Mouse (Mus musculus) T-helper 1 cell (primary cell): Measurements from ENCODE around the gene Mmp23.

Source experiments
- in situ Hi-C: fragments of 300-600 bp; cut with MboI, MseI; formaldehyde crosslinking; loops from one replicate; pipeline ENCODE4 v1.15.1; 2025; ENCODE audit warnings: high pct_unique_total_duplicates

Mmp23 gene

DNA sequence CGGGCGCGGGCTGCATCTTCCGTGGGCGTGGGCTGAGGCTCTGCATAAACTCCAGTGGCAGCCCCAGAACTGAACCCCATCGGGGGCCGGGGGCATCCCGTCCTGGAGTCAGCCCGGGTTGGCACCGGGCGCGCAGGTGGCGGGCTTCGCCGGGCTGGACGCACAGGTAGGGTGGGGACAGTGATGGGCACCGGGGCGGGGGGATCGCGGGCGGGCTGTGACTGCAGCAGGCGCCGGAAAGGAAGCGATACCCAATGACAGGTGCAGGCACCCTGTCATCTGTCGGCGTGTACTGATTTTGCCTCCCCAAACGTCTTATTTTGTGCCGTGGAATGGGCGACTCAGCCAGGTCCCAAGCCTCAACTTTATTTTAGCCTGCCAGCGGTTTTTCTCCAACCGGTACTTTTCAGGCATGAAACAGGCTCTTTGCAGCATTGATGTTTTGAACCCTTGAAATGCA lies 51.2 kb downstream of the Mmp23 start:
- in situ Hi-C loops, result loop anchor here (10.0 kb wide), 1 partner anchor 1447 kb away; no protein-coding TSS in a partner anchor

DNA sequence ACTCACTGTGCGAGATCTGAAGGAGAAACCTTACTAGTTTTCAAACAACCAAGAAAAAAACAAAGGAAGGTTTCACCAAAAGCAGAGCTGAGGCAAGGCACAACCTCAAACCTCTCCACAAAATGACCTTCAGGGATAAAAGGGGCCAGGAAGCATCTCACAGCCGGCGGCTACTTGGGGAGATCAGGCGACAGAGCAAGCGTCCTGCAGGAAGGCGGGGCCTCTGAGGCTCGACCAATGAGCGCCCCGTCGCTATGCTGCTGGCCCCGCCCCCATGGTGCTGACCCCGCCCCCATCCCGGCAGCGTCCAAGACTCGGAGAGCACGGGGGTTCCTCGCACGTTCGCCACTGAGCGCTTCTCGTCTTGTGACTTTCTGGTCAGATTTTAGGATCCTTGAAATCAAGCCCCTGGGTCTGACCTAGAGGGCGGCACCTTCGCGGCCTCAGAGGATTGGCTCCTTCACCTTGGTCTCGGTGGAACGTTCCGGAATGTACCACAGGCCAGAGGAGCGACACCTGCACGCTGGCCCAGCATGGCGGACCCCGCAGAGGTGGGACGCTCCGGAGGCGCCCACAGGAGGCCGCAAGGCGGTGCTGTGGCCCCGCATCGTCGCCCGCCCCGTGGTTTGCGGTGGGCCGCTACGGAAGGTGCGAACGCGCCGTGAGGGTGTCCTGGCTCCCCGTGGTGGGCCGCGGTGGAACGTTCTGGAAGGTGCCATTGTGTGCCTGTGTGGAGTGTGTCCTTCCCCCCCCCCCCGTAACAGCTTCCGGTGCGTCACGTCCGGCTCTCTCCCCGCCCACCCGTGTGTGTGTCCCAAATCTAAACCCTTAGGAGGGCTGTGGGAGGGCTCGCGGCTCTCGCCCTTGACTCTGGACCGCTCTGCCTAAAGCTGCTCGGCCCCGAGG lies 51.8 kb downstream of the Mmp23 start, which contains the start of gene Slc35e2:
Gene Slc35e2, plus strand, starts transcription at position 326 of the 906 bp plus-strand sequence.
- in situ Hi-C loops, result loop anchor here (10.0 kb wide), 1 partner anchor 1447 kb away; no protein-coding TSS in a partner anchor
